Mouse (Mus musculus): Measurements from ENCODE around the gene Scamp1. TPM values are rescaled to one million over a fixed set of nuclear protein-coding genes. Genes with fewer than 3 reads are reported as not detected.

The Scamp1 gene
- polyA plus RNA-seq (2012; rRNA removed), result 24.3 and 29.5 TPM in 2 replicates

DNA sequence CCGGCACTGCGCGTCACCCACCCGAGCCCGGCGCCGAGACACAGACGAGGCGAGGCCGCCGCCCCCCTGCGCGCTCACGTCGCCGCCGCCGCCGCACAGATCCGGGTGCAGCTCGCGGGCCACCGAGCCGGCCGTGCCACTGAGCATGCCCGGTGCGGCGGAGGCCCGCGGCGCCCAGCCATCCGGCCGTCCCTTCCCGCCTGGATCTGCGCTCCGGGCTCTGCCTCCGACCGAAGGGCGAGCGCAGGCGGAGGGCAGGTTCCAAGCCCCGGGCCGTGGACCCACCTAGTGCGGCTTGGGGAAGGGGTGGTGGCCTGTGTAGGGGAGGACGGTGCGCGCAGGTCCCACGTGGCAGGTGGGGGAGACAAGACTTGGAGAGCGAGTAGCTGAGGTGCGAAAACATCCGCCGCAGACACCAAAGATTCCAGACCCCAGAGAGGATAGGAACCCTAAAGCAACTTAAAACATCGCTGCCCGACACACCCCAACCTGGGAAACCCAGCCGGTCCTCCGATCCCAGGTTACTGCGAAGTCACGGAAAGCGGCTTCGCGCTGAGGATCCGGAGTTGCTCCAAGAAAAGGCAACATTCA, at the start of gene Scamp1:
Gene Scamp1, minus strand, starts transcription at position 577 of the 591 bp plus-strand sequence.

Other genes starting within 250 kb of the Scamp1 start
- 76.3 and 93.5 TPM in 2 replicates for gene Lhfpl2, start 228.1 kb downstream of the Scamp1 start, polyA plus RNA-seq (2012; rRNA removed)
- gene Ap3b1, start 73.1 kb upstream of the Scamp1 start, polyA plus RNA-seq (2012; rRNA removed), result 31.0 and 31.5 TPM in 2 replicates